Mouse (Mus musculus) heart, embryonic 16.5 days (tissue): ENCODE results near the gene Ick. TPM values are rescaled to one million over a fixed set of nuclear protein-coding genes. Genes with fewer than 3 reads are reported as not detected.
"Not testable (repeated sequence)": the region's sequence is repeated elsewhere in the genome, so short reads cannot be mapped to it uniquely, and the experiment has no call there.

Experiments used
- ATAC-seq: fragments of 200-750 bp; cut with Nextera tagmentation; replicated peaks from 2 replicates; pipeline ENCODE4 v1.8.0; 2017; ENCODE audit warnings: moderate number of reproducible peaks; ENCODE audit not compliant: insufficient read depth, low FRiP score; ENCODE audit errors: extremely low read depth
- H3K27ac ChIP-seq: fragments of 300-500 bp; sonication (generic); 2 replicates; pipeline ENCODE4 v1.5.1; 2014; ENCODE audit warnings: mild to moderate bottlenecking, low read length, control low read depth, moderate library complexity
- H3K27me3 ChIP-seq: fragments of 300-500 bp; sonication (generic); 2 replicates; pipeline ENCODE4 v1.6.1; 2014; ENCODE audit warnings: low read length, mixed read lengths; ENCODE audit not compliant: control insufficient read depth, insufficient read depth
- H3K36me3 ChIP-seq: fragments of 300-500 bp; sonication (generic); 2 replicates; pipeline ENCODE4 v1.6.1; 2014; ENCODE audit not compliant: control insufficient read depth, insufficient read depth
- H3K4me1 ChIP-seq: fragments of 300-500 bp; sonication (generic); 2 replicates; pipeline ENCODE4 v1.6.1; 2014; ENCODE audit warnings: low read length, mixed read lengths; ENCODE audit not compliant: control insufficient read depth, insufficient read depth
- H3K4me2 ChIP-seq: fragments of 300-500 bp; sonication (generic); 2 replicates; pipeline ENCODE4 v1.6.1; 2014; ENCODE audit warnings: low read depth, mild to moderate bottlenecking, control low read depth, low read length
- H3K4me3 ChIP-seq: fragments of 300-500 bp; sonication (generic); 2 replicates; pipeline ENCODE4 v1.5.1; 2014; ENCODE audit warnings: mild to moderate bottlenecking, control low read depth, low read length
- H3K9ac ChIP-seq: fragments of 300-500 bp; sonication (generic); 2 replicates; pipeline ENCODE4 v1.6.1; 2014; ENCODE audit warnings: low read length, control low read depth
- H3K9me3 ChIP-seq: fragments of 300-500 bp; sonication (generic); replicated peaks from 2 replicates; pipeline ENCODE4 v1.6.1; 2016; ENCODE audit warnings: low read length; ENCODE audit not compliant: control insufficient read depth
- WGBS: fragments of 180-500 bp; shearing (Covaris S2); extraction: QIAGEN DNeasy Blood & Tissue Kit; methylation state at CpG from one replicate; pipeline ENCODE4 v1.1.7; 2014; 5-methylcytosine and 5-hydroxymethylcytosine counted together
- polyA plus RNA-seq: library from polyadenylated mRNA; unstranded; fragments of >200 nt; fragmentation: Nextera tagmentation; extraction: Ambion mirVana; gene quantifications from 2 replicates; pipeline ENCODE4 v1.2.1, GENCODE M21; 2015

Ick gene
- polyA plus RNA-seq, 1 experiment from 2014 or later, result 14.6 TPM

DNA sequence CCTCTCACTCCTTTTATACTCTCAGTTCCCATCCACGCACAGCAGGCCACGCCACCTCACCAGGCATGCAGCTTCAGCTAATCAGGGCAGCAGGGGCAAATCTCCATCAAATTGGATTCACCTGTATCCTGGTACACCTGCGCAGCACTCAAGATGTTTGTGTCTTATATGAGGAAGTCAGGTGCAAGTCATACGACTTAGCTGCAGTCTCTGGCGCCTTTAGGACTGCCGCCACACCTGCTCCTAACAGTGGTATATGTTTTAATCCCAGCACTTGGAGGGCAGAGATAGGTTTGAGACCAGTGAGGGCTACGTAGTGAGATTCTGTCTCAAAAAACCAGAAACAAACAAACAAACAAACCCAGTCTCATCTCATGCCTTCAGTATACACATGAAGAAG lies 73.5 kb downstream of the Ick start, which contains the start of gene Gsta4:
Gene Gsta4, plus strand, starts transcription at position 301 of the 400 bp plus-strand sequence.
- H3K4me1 ChIP-seq, ATAC-seq, H3K27me3 ChIP-seq, H3K27ac ChIP-seq, H3K36me3 ChIP-seq, H3K9me3 ChIP-seq, H3K4me2 ChIP-seq, H3K4me3 ChIP-seq, H3K9ac ChIP-seq: not testable (repeated sequence)
- 92% methylated on average over 4 of the region's 7 CpGs for WGBS

DNA sequence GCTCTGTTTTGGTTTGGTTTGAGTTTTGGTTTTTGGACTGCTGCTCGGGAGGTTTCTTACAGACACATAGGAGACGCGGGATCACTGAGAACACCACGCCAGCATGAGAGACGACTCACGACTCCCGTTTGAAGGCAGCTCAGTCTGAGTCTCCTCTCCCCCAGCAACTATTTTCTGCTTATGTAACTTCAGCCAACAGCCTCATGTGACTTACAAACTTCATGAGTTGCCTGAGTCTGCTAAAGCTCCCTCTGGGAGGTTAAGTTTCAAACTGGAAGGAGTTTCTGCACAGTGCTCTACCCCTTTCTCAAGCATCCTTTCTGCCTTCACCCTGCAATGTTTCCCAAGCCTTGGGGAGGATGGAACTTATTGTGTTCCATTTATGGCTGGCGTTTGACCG lies 76.7 kb downstream of the Ick start:
- Histone ChIP-seq H3K27me3 (no peaks in the 10 kb centered on the region), H3K9me3 (no peaks in the 10 kb centered on the region), H3K36me3 (no peaks in the 10 kb centered on the region), H3K4me3 (no peak overlapping the region), H3K27ac (no peak overlapping the region), H3K4me2 (no peak overlapping the region), H3K9ac (no peak overlapping the region), H3K4me1 (peaks cover 3% of the 10 kb centered on the region)
- WGBS, result 75% methylated on average over 9 of the region's 9 CpGs
- ATAC-seq, result no peak

DNA sequence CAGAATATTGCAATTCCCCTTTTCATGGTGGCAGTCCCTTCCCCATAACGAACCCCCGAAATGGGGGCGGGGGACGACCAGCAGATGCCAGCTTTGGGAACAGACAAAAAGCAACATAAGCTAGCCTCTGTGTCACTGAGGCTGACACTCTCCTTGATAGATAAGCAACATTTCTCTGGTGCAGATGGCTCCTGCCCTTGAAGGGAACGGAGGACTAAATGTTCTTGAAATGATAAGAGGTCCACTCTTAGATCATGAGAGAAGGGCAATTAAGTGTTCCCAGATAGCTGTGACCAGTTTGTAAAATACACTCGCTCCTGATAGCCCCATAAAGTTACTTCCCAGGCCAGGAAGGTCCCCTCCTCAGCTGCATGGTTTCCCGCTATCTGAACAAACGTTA lies 79.9 kb downstream of the Ick start:
- Histone ChIP-seq H3K27me3 (no peaks in the 10 kb centered on the region), H3K4me3 (no peak overlapping the region), H3K4me1 (peaks cover 14% of the 10 kb centered on the region), H3K9ac (no peak overlapping the region), H3K27ac (no peak overlapping the region), H3K4me2 (no peak overlapping the region), H3K9me3 (no peaks in the 10 kb centered on the region), H3K36me3 (no peaks in the 10 kb centered on the region)
- no peak for ATAC-seq
- WGBS, result 51% methylated on average over 8 of the region's 8 CpGs

DNA sequence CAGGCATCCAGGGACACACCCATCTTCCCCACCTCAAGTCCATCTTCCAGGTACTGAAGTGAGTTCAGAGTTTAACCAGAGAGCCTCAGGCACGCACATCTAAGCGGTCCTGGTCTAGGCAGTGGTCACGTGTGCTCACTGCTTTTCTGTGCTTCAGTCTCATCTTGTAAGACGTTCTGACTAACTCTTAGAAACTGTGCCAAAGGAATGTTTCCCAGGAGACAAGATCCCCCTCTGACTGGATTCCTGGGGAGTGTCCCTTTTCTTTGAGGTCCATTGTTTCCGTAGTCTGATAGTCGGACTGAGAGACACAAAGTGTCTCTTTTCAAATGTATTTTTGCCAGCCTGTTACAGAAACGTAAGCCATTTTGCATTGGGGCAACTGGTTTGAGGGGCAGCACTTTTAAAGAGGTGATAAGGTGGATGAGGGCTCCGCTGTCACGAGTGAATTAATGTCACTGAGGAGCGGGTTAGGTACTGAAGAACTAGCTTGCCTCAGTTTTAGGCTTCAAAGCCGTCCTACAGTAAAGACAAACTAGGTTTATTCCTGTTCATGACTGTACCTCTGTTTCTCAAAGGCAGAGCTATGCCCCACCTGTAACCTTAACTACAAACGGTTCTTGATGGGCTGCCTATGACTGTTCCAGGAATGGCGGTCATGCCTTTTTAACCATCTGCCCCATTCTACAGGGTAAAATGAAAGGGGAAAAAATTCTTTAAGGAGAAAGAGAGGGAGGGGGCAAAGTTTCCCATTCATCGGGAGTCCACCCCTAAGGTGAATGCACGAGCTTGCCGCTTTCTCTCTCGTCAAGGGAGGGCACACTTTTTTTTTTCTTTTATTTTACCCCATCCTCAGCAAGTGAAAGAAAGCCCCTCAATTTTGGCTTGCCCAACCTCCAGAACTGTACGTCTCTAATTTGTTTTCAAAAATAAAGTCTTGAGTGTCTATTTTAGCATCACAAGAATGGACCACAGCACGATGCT lies 82.0 kb downstream of the Ick start:
- Histone ChIP-seq H3K4me3 (peak overlapping the region; percentile 63), H3K9ac (peak overlapping the region; percentile 70), H3K27me3 (no peaks in the 10 kb centered on the region), H3K36me3 (no peaks in the 10 kb centered on the region), H3K27ac (0 out of 2 replicates have a peak overlapping the region, but pooled peaks have one; percentile 61), H3K4me2 (peak overlapping the region; percentile 87), H3K9me3 (no peaks in the 10 kb centered on the region), H3K4me1 (peaks cover 14% of the 10 kb centered on the region)
- ATAC-seq, result no peak
- WGBS, result 5% methylated on average over 19 of the region's 19 CpGs

DNA sequence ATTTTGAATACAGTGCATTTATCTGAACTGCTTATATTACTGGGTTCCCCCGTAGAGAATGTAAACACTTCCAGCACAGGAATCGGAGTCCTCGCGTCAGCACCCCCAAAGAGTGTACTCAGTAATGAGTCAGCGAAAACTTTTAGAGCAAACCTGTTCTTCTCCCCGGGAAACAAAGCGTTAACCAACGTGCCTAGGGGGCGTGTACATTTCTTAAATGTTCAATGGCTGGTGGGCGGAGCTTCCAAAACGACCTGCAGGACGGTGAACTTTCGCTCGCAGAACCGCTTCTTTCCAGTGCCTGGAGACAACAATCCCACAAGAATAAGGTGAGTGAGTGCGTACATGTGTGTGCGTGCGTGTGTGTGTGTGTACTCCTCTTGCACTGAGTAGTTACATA lies 82.7 kb downstream of the Ick start:
- Histone ChIP-seq H3K9me3 (no peaks in the 10 kb centered on the region), H3K4me2 (peak overlapping the region; percentile 87), H3K36me3 (no peaks in the 10 kb centered on the region), H3K27ac (peak overlapping the region; percentile 61), H3K4me3 (peak overlapping the region; percentile 63), H3K4me1 (peaks cover 14% of the 10 kb centered on the region), H3K9ac (peak overlapping the region; percentile 70), H3K27me3 (no peaks in the 10 kb centered on the region)
- WGBS, result under 1% methylated on average over 18 of the region's 18 CpGs
- peak; percentile 54; the same call in 1 of the 2 replicates for ATAC-seq

DNA sequence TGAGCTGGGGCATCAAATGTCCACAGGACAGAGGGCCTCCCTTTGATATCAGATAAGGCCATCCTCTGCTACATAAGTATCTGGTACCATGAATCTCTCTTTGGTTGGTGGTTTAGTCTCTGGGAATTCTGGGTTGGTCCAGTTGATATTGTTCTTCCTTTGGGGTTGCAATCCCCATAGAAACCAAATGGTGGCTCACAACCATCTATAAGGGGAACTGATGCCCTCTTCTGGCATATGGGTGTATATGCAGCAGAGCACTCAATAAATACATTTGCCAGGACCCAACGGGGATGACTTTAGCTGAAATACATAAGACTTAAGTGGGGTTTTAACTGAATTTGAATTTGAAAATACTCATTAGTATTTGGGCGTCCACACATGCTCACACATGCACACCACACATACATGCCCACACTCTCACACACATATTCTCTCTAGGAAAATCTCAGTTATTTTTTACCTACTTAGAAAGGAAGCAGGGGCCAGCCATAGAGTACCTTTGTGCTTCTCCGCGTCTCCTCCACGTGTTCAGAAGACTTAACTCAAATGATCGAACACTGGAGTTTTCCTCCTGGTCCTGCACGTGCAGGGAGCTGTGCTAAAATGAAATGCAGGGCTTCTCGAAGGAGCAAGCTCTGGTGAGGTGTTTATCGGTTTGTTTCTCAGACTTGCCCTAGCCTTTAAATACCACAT lies 85.1 kb downstream of the Ick start:
- ATAC-seq, result no peak
- Histone ChIP-seq H3K9ac (no peak overlapping the region), H3K36me3 (no peaks in the 10 kb centered on the region), H3K9me3 (no peaks in the 10 kb centered on the region), H3K4me3 (no peak overlapping the region), H3K4me2 (no peak overlapping the region), H3K4me1 (peaks cover 14% of the 10 kb centered on the region), H3K27ac (no peak overlapping the region), H3K27me3 (no peaks in the 10 kb centered on the region)
- WGBS, result 47% methylated on average over 9 of the region's 9 CpGs

DNA sequence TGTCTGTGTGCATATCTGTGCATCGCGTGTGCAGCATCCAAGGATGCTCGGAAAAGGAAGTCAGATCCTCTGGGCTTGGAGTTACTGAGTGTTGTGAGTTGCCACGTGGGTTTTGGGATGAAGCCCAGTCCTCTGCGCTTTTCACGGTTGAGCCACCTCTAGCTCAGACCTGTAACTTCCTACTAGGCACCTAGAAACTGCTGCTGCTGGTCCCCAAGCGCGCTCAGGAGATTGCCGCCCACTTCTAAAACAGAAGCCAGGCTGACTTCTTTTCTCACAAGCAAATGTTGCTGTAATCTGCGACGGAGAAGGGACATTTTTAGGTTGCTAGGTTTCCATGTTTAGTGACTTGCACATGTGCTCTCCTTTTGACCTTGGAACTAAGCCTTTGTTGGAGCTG lies 86.0 kb downstream of the Ick start:
- H3K9ac ChIP-seq, result no peak overlapping the region
- H3K36me3 ChIP-seq, result no peaks in the 10 kb centered on the region
- no peaks in the 10 kb centered on the region for H3K27me3 ChIP-seq
- ATAC-seq, result no peak
- WGBS, result 77% methylated on average over 11 of the region's 11 CpGs
- no peak overlapping the region for H3K27ac ChIP-seq
- no peak overlapping the region for H3K4me2 ChIP-seq
- H3K4me1 ChIP-seq, result peaks cover 14% of the 10 kb centered on the region
- H3K9me3 ChIP-seq, result no peaks in the 10 kb centered on the region
- H3K4me3 ChIP-seq, result no peak overlapping the region

DNA sequence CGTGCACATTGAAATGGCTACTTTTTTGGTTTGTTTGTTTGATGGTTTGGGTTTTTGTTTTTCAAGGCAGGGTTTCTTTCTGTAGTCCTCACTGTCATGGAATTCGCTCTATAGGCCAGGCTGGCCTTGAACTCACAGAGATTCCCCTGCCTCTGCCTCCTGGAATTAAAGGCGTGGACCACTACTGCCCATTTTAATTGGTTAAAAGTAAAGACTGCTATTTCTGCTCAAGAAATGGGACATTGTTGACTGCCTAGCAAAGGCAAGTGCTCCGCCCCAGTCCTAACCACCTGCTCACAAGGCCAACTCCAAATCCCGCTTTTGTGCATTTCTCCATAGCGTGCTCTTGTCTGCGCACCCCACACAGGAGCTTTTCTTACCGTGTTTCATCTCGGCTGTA lies 88.8 kb downstream of the Ick start:
- no peak for ATAC-seq
- no peaks in the 10 kb centered on the region for H3K9me3 ChIP-seq
- H3K36me3 ChIP-seq, result 0 out of 2 replicates have a peak, but pooled peaks cover 2% of the 10 kb centered on the region
- no peak overlapping the region for H3K9ac ChIP-seq
- H3K4me3 ChIP-seq, result no peak overlapping the region
- H3K27ac ChIP-seq, result no peak overlapping the region
- H3K4me1 ChIP-seq, result no peaks in the 10 kb centered on the region
- H3K4me2 ChIP-seq, result no peak overlapping the region
- no peaks in the 10 kb centered on the region for H3K27me3 ChIP-seq
- 95% methylated on average over 9 of the region's 9 CpGs for WGBS

DNA sequence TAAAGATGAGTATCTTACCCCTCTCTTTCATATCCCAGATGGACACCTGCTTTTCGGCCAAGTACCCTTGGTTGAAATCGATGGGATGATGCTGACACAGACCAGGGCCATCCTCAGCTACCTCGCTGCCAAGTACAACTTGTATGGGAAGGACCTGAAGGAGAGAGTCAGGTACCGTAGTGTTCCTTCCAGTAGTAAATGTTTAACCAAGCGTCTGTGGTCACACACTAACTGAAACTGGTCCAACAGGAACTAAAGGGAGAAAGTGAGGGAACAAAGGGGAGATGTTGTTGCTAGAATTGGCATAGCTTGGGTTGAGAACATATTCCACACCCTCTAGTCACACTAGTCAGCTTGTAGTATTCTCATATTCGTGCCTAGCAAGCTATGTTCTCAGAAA lies 95.2 kb downstream of the Ick start:
- no peaks in the 10 kb centered on the region for H3K27me3 ChIP-seq
- H3K9ac ChIP-seq, result no peak overlapping the region
- H3K4me2 ChIP-seq, result no peak overlapping the region
- no peak overlapping the region for H3K4me3 ChIP-seq
- 80% methylated on average over 6 of the region's 6 CpGs for WGBS
- no peak for ATAC-seq
- no peaks in the 10 kb centered on the region for H3K9me3 ChIP-seq
- no peaks in the 10 kb centered on the region for H3K4me1 ChIP-seq
- no peak overlapping the region for H3K27ac ChIP-seq
- peaks cover 6% of the 10 kb centered on the region for H3K36me3 ChIP-seq
